In genomic region chr1:155416701-155417677, GRCm38 (mm10) we compare ENCODE assay signal across 8 mouse cellular contexts. TPM values are rescaled to one million over a fixed set of nuclear protein-coding genes. Genes with fewer than 3 reads are reported as not detected.
DNase-seq lines count a peak whose midpoint lies in the region; ATAC-seq and TF ChIP-seq lines count a peak whose summit lies in the region.

TSS of gene Xpr1 (minus strand) at chr1:155417415.

- no peaks in the 10 kb centered on the region for H3K9me3 ChIP-seq in G1E (replicated peaks)
- no peaks in the 10 kb centered on the region for H3K9me3 ChIP-seq in forebrain, postnatal 0 days (ENCODE audit: low read length)
- no peaks in the 10 kb centered on the region for H3K9me3 ChIP-seq in lung, embryonic 16.5 days (ENCODE audit: control insufficient read depth, low read length)

- DNase-seq in G1E (ENCODE audit: low spot score): peak; percentile 76
- peak; percentile 94 to 97 for DNase-seq in cerebellum, adult 18-20 months
- peak; percentile 97 for DNase-seq in forebrain, postnatal 0 days
- peak; percentile 80 for DNase-seq in layer of hippocampus, adult 9-10 months (ENCODE audit: low spot score)
- DNase-seq in ovary, postnatal 10 days (ENCODE audit: low spot score): peak; percentile 81
- peak; percentile 91 to 98 for DNase-seq in thymus, postnatal 10 days (ENCODE audit: low spot score in 2 of 2)

- H3K27me3 ChIP-seq in G1E (ENCODE audit: insufficient read depth, low read length): no peaks in the 10 kb centered on the region
- no peaks in the 10 kb centered on the region for H3K27me3 ChIP-seq in forebrain, postnatal 0 days (ENCODE audit: insufficient read depth, low read length)
- H3K27me3 ChIP-seq in lung, embryonic 16.5 days (ENCODE audit: control insufficient read depth, insufficient read depth, low read depth, low read length): no peaks in the 10 kb centered on the region

- 2% methylated on average over 68 of the region's 82 CpGs for WGBS in forebrain, postnatal 0 days
- WGBS in lung, embryonic 16.5 days: under 1% methylated on average over 69 of the region's 82 CpGs

- H3K9ac ChIP-seq in forebrain, postnatal 0 days: peak within 1 kb of the TSS; percentile 90
- H3K9ac ChIP-seq in lung, embryonic 16.5 days (ENCODE audit: low read length): peak within 1 kb of the TSS; percentile 78

- no peak for TF ChIP-seq CTCF in G1E (IDR thresholded peaks at IDR 0.05; ENCODE audit: low read depth, low read length)
- peak; percentile 41; the same call in 1 of the 2 replicates for TF ChIP-seq CTCF in forebrain, postnatal 0 days (IDR thresholded peaks at IDR 0.05; ENCODE audit: low read depth)

- H3K27ac ChIP-seq in forebrain, postnatal 0 days (ENCODE audit: low read depth, low read length): peak within 1 kb of the TSS; percentile 94
- H3K27ac ChIP-seq in lung, embryonic 16.5 days (ENCODE audit: low read length): peak within 1 kb of the TSS; percentile 70

- peak; percentile 87 for ATAC-seq in G1E (ENCODE audit: extremely low read depth, insufficient number of reproducible peaks, low FRiP score, poor library complexity, severe bottlenecking)
- peak; percentile 96 for ATAC-seq in forebrain, postnatal 0 days
- peak; percentile 92 to 93 for ATAC-seq in hematopoietic stem cell, adult 5-6 weeks (replicated peaks in 1 of 2; ENCODE audit: insufficient read depth in 1 of 2, low FRiP score in 2 of 2, low TSS enrichment in 1 of 2, low read depth in 1 of 2, poor library complexity in 2 of 2, severe bottlenecking in 2 of 2)
- ATAC-seq in lung, embryonic 16.5 days (ENCODE audit: low read depth): peak; percentile 99

- H3K4me2 ChIP-seq in forebrain, postnatal 0 days (ENCODE audit: low read depth): peak within 1 kb of the TSS; percentile 55
- H3K4me2 ChIP-seq in lung, embryonic 16.5 days (ENCODE audit: low read depth, low read length): peak within 1 kb of the TSS; percentile 87

- peak within 1 kb of the TSS; percentile 97 for H3K4me3 ChIP-seq in G1E (ENCODE audit: low read depth, low read length)
- H3K4me3 ChIP-seq in forebrain, postnatal 0 days (ENCODE audit: low read depth, low read length): peak within 1 kb of the TSS; percentile 93
- H3K4me3 ChIP-seq in lung, embryonic 16.5 days (ENCODE audit: low read length): peak within 1 kb of the TSS; percentile 95

- peaks cover 32% of the 10 kb centered on the region for H3K4me1 ChIP-seq in G1E (ENCODE audit: insufficient read depth, low read depth, low read length)
- no peaks in the 10 kb centered on the region; the same call in 1 of the 2 replicates for H3K4me1 ChIP-seq in forebrain, postnatal 0 days (ENCODE audit: insufficient read depth)
- H3K4me1 ChIP-seq in lung, embryonic 16.5 days (replicated peaks; ENCODE audit: control insufficient read depth, insufficient read depth, low read length): peaks cover 2% of the 10 kb centered on the region

- no peaks in the 10 kb centered on the region for H3K36me3 ChIP-seq in G1E (replicated peaks)
- no peaks in the 10 kb centered on the region for H3K36me3 ChIP-seq in forebrain, postnatal 0 days (ENCODE audit: insufficient read depth)
- no peaks in the 10 kb centered on the region for H3K36me3 ChIP-seq in lung, embryonic 16.5 days (ENCODE audit: control insufficient read depth, insufficient read depth, low read length)

RNA-seq across cellular contexts. Expression of gene Xpr1, which starts in this region (rescaled TPM):
- total RNA-seq in G1E (2014; fragmentation: Nextera tagmentation) (176 and 193 TPM in 2 replicates), G1E (2017) (37.0 and 43.4 TPM in 2 replicates)
- 9.0 and 11.5 TPM in 2 replicates for polyA plus RNA-seq in G1E (2012)
- total RNA-seq in forebrain, postnatal 0 days (2014; rRNA removed): 178 and 256 TPM in 2 replicates
- 21.6 and 45.3 TPM in 2 replicates for polyA plus RNA-seq in forebrain, postnatal 0 days (2015; fragmentation: Nextera tagmentation; extraction: Ambion mirVana)
- total RNA-seq in hematopoietic stem cell, adult 5-6 weeks (2017): 27.5 and 30.4 TPM in 2 replicates
- polyA plus RNA-seq in lung, embryonic 16.5 days (2015; fragmentation: Nextera tagmentation; extraction: Ambion mirVana): 7.5 and 8.0 TPM in 2 replicates

Comparison
In these comparisons a context has a peak if more than half of its experiments do, and no peak if none do; other contexts are left out.
1. Peak in every context shown above with its lines: DNase-seq, ATAC-seq, H3K4me3 ChIP-seq and H3K27ac ChIP-seq.